Mouse (Mus musculus): ENCODE results near the gene Zp3. TPM values are rescaled to one million over a fixed set of nuclear protein-coding genes. Genes with fewer than 3 reads are reported as not detected.

Gene Zp3
- polyA plus RNA-seq, 1 experiment: not detected

DNA sequence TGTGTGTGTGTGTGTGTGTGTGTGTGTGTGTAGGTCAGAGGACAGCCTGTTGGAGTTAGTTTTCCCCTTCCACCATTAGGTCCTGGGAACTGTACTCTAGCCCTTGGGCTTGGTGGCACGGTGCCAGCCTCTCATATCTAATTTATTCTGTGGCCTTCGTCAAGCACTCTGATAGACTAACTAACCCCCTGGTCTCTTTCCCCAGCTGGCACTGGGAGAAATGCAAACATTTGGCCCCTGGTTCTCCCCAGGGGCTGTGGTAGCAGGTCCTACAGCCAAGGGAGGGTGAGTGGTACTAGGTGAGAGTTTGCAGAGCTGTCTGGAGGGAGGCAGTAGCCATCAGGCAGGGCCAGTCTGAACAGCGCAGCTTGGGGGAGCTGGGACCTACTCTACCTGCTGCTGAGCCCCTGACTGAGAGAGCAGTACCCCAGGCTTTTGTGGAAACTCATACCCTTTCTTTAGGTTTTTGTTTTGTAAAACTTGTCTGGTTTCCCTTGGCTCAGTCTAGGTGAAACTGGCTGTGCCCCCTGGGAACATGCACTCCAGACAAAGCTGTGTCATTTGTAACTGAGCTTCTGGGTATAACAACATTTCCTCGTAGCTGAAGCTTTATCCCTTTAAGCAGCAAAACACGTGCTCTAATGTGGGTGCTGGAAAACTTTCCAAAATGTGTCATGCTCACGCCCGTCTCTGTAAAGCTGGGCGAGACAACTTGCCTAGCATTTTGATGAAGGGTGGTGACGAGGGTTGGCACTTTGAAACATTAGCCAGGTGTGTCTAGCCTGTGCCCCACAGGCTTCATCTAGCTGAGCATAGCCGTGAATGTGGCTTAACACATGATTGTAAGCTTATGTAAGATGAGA is 36.3 kb downstream of the Zp3 start:
- no peak for TF ChIP-seq CTCF (IDR thresholded peaks at IDR 0.05; ENCODE audit: borderline replicate concordance, insufficient read depth, low read length)
- TF ChIP-seq POLR2A (IDR thresholded peaks at IDR 0.05; ENCODE audit: low read depth, low read length): no peak
- Histone ChIP-seq H3K4me3 (ENCODE audit: insufficient read depth, low read length) (no peak overlapping the region), H3K27ac (ENCODE audit: insufficient read depth, low read length) (0 out of 2 replicates have a peak overlapping the region, but pooled peaks have one; percentile 11), H3K4me1 (ENCODE audit: control insufficient read depth, insufficient read depth, low read length) (peaks cover 14% of the 10 kb centered on the region)

DNA sequence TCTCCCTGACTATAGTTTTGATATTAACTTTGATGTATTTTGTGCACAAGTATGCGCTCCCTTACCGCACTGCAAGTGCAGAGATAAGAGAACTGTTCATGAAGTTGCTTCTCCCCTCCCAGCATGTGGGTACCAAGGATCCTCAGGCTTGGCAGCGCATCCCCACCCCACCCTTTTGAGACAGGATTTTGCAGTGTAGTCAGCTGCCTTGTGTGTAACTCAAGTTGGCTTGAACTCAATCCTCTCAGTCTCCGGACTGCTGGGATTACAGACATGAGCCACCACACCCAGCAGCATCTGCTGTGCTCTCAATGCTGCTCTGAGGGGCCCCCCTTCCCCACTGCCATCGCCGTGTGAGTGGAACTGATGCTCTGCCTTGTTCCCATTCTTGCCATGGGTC is 37.4 kb downstream of the Zp3 start:
- Histone ChIP-seq H3K4me3 (ENCODE audit: insufficient read depth, low read length) (no peak overlapping the region), H3K27ac (ENCODE audit: insufficient read depth, low read length) (no peak overlapping the region), H3K4me1 (ENCODE audit: control insufficient read depth, insufficient read depth, low read length) (peaks cover 14% of the 10 kb centered on the region)
- TF ChIP-seq POLR2A (IDR thresholded peaks at IDR 0.05; ENCODE audit: low read depth, low read length): no peak
- TF ChIP-seq CTCF (IDR thresholded peaks at IDR 0.05; ENCODE audit: borderline replicate concordance, insufficient read depth, low read length): no peak

DNA sequence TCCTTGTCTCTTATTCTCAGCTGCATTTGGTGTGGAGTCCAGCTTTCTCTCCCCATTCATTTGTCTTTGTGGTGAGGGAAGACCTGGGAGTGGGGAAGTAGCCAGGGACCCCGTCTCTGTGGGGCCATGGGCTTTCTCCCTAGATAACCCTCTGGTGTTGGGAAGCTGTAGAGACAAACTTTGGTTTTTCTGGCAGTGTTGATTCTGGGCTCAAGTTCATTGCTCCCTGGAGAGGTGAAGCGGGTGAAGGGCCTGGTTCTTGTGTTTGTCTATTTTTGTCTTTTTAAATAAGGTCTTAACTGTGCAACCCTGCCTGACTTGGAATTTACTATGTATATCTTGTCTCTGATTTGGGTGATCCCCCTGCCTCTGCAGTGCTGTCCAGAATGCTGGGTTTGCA is 38.8 kb downstream of the Zp3 start:
- Histone ChIP-seq H3K4me3 (ENCODE audit: insufficient read depth, low read length) (no peak overlapping the region), H3K4me1 (ENCODE audit: control insufficient read depth, insufficient read depth, low read length) (peaks cover 14% of the 10 kb centered on the region), H3K27ac (ENCODE audit: insufficient read depth, low read length) (no peak overlapping the region)
- TF ChIP-seq POLR2A (IDR thresholded peaks at IDR 0.05; ENCODE audit: low read depth, low read length) (no peak), CTCF (IDR thresholded peaks at IDR 0.05; ENCODE audit: borderline replicate concordance, insufficient read depth, low read length) (no peak)

DNA sequence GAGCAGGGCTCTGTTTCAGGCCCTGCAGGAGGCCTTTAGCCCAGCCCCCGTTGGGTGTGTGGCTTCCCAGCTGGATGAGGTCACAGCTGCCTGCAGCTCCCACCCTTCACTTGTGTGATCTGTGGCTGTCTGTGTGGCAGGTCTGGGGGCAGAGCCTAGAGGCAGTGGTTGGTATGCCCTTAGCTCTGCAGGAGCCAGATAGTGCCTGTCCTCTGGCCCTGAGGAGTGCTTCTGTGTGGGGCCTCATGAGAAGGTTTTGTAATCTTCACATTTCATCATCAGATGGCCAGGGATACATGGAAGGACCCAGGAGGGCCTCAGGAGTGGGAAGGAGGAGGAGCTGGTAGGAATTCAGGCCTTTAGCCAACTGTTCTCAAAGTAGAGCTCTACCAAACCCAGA is 40.0 kb downstream of the Zp3 start:
- TF ChIP-seq POLR2A (IDR thresholded peaks at IDR 0.05; ENCODE audit: low read depth, low read length) (no peak), CTCF (IDR thresholded peaks at IDR 0.05; ENCODE audit: borderline replicate concordance, insufficient read depth, low read length) (no peak)
- Histone ChIP-seq H3K4me1 (ENCODE audit: control insufficient read depth, insufficient read depth, low read length) (peaks cover 11% of the 10 kb centered on the region), H3K4me3 (ENCODE audit: insufficient read depth, low read length) (no peak overlapping the region), H3K27ac (ENCODE audit: insufficient read depth, low read length) (no peak overlapping the region)

DNA sequence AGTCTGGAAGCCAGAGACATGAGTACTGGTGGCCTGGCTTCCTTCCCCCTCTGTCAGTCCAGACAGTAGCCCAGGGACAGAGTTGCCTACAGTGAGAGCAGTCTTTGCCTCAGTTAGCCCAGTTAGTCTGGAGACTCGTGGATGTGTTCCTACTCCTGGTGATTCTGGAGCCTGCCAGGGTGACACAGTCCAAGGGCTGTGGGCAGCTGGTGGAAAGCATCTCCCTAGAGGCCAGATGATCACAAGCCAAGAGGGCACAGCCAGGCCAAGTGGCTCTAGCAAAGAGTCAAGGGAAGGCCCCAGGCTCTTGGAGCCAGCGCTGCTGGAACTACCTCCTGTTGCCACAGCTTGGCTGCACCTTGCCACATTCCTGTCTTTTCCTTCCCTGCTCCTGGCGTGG is 45.8 kb downstream of the Zp3 start:
- TF ChIP-seq POLR2A (IDR thresholded peaks at IDR 0.05; ENCODE audit: low read depth, low read length) (no peak), CTCF (IDR thresholded peaks at IDR 0.05; ENCODE audit: borderline replicate concordance, insufficient read depth, low read length) (no peak)
- H3K4me3 ChIP-seq (ENCODE audit: insufficient read depth, low read length): no peak overlapping the region
- no peak overlapping the region for H3K27ac ChIP-seq (ENCODE audit: insufficient read depth, low read length)
- H3K4me1 ChIP-seq (ENCODE audit: control insufficient read depth, insufficient read depth, low read length): no peaks in the 10 kb centered on the region

DNA sequence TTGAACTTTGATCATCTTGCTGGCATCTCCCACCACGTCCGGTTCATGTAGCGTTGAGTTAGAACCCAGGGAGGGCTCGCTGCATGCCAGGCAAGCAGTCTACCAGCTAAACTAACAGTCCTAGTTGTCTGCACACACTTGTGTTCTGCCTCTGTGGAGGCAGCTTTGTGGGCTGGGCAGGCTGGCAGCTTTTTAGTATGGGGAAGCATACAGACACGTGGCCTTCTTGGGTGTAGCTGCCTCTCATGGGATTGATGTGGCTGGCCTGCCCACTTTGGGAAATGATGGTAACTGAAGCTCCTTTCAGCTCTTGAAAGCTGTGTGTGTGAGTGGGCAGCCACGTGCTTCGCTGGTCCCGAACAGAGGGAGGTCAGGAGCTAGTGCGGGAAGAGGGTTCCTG is 47.0 kb downstream of the Zp3 start:
- TF ChIP-seq POLR2A (IDR thresholded peaks at IDR 0.05; ENCODE audit: low read depth, low read length) (no peak), CTCF (IDR thresholded peaks at IDR 0.05; ENCODE audit: borderline replicate concordance, insufficient read depth, low read length) (no peak)
- H3K4me1 ChIP-seq (ENCODE audit: control insufficient read depth, insufficient read depth, low read length): no peaks in the 10 kb centered on the region

DNA sequence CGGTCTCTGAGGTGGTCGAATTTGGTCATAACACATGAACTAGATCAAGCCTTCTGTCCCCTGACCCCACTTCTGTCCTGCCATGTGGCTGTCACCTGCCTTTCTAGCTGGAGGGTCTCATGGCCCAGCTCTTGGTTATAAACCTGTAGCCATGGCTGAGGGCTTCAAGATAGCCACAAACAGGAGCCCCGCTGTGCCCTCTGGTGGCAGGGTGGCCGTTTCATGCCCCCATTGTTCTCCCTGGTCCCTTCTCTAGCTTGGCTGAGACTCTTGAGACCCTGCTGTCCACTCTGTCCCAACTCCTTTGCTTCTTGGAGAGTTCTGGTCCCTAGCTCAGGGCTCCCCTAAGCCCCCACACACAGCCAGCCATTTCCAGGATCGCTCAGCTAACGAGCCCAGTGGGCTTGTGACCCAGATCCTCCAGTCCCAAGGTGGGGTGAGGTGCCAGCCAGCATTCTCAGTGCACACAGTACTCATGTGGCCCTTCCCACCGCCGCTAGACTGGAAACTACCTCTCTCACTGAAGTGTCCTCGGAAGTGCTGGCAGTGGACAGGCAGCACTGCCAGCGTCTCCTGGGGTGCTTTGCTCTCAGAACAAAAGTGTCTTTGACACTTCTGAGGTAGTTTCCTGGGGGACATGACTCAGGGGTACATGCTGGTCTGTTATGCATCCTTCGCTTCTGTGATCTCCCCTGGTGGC is 47.9 kb downstream of the Zp3 start:
- H3K27ac ChIP-seq (ENCODE audit: insufficient read depth, low read length): no peak overlapping the region
- TF ChIP-seq POLR2A (IDR thresholded peaks at IDR 0.05; ENCODE audit: low read depth, low read length) (no peak), CTCF (IDR thresholded peaks at IDR 0.05; ENCODE audit: borderline replicate concordance, insufficient read depth, low read length) (no peak)
- no peaks in the 10 kb centered on the region for H3K4me1 ChIP-seq (ENCODE audit: control insufficient read depth, insufficient read depth, low read length)
- no peak overlapping the region for H3K4me3 ChIP-seq (ENCODE audit: insufficient read depth, low read length)

More for the DNA sequence above, 47.0 kb downstream of the Zp3 start:
- no peak overlapping the region for H3K27ac ChIP-seq (ENCODE audit: insufficient read depth, low read length)
- no peak overlapping the region for H3K4me3 ChIP-seq (ENCODE audit: insufficient read depth, low read length)

DNA sequence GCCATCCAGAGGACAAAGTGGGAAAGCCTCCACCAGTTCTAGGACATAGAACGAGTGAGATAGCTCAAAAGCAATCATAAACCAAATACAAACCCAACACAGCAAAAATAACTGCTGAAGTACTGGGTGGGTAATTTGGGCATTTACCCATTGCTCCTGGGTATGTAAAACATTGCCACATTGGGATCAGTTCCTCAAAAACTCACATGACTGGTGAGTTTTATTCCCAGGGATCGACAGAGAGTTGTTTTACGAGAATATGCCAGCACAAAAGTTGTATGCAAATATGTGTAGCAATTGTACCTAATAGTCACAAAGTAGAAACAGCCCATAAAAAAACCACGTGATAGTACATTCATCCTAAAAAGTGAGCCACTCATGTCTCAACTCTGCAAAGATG is 55.0 kb downstream of the Zp3 start:
- H3K4me1 ChIP-seq (ENCODE audit: control insufficient read depth, insufficient read depth, low read length): no peaks in the 10 kb centered on the region
- H3K4me3 ChIP-seq (ENCODE audit: insufficient read depth, low read length): no peak overlapping the region
- no peak overlapping the region for H3K27ac ChIP-seq (ENCODE audit: insufficient read depth, low read length)
- TF ChIP-seq CTCF (IDR thresholded peaks at IDR 0.05; ENCODE audit: borderline replicate concordance, insufficient read depth, low read length) (no peak), POLR2A (IDR thresholded peaks at IDR 0.05; ENCODE audit: low read depth, low read length) (no peak)

DNA sequence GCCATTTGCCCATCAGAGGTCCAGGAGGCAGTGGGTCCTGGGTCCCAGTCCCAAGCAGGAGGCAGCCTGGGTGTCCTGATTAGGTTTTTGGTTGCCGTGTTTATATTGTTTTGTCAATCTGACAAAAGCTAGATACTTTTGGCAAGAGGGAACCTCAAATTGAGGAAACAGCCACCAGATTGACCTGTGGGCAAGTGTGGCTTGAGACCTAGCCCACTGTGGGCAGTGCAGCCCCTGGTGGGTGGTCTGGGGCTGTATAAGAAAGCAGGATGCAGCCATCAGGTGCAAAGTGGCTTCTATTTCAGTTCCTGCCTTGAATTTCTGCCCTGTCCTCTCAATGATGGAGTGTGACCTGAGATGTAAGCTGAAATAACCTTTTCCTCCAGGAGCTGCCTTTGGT is 55.4 kb downstream of the Zp3 start:
- TF ChIP-seq CTCF (IDR thresholded peaks at IDR 0.05; ENCODE audit: borderline replicate concordance, insufficient read depth, low read length) (no peak), POLR2A (IDR thresholded peaks at IDR 0.05; ENCODE audit: low read depth, low read length) (no peak)
- no peak overlapping the region for H3K27ac ChIP-seq (ENCODE audit: insufficient read depth, low read length)
- H3K4me3 ChIP-seq (ENCODE audit: insufficient read depth, low read length): no peak overlapping the region
- no peaks in the 10 kb centered on the region for H3K4me1 ChIP-seq (ENCODE audit: control insufficient read depth, insufficient read depth, low read length)

DNA sequence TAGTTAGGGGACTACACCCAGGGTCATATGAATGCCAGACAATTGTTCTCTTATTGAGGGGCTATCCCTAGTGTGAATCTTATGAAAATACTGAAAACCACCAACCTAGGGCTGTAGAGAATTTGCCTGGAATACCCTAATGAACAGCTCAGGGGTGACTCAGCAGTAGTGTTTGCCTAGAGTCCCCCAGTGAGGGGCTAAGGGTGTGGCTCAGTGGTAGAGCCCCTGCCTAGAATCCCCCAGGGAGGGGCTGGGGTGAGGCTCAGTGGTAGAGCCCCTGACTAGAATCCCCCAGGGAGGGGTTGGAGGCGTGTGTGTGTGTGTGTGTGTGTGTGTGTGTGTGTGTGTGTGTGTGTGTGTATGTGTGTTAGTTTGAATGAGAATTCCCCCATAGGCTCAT is 56.8 kb downstream of the Zp3 start:
- no peak overlapping the region for H3K27ac ChIP-seq (ENCODE audit: insufficient read depth, low read length)
- no peak overlapping the region for H3K4me3 ChIP-seq (ENCODE audit: insufficient read depth, low read length)
- no peak for TF ChIP-seq POLR2A (IDR thresholded peaks at IDR 0.05; ENCODE audit: low read depth, low read length)
- TF ChIP-seq CTCF (IDR thresholded peaks at IDR 0.05; ENCODE audit: borderline replicate concordance, insufficient read depth, low read length): no peak
- H3K4me1 ChIP-seq (ENCODE audit: control insufficient read depth, insufficient read depth, low read length): no peaks in the 10 kb centered on the region

Other genes starting within 250 kb of the Zp3 start
- gene Tmem120a, start 235.7 kb upstream of the Zp3 start, polyA plus RNA-seq (2011; ENCODE audit: insufficient read length, low read depth, missing spikeins): 89.3 and 94.7 TPM in 2 replicates
- 0.50 TPM in 1 of 2 replicates, not detected in the other for gene Styxl1, start 201.7 kb upstream of the Zp3 start, polyA plus RNA-seq (2011; ENCODE audit: insufficient read length, low read depth, missing spikeins)
- gene Mdh2, start 201.6 kb upstream of the Zp3 start, polyA plus RNA-seq (2011; ENCODE audit: insufficient read length, low read depth, missing spikeins): 495 and 573 TPM in 2 replicates
- gene Srrm3, start 173.2 kb upstream of the Zp3 start, polyA plus RNA-seq (2011; ENCODE audit: insufficient read length, low read depth, missing spikeins): not detected in 2 replicates
- gene Hspb1, start 92.2 kb upstream of the Zp3 start, polyA plus RNA-seq (2011; ENCODE audit: insufficient read length, low read depth, missing spikeins): 124 and 337 TPM in 2 replicates
- gene Ywhag, start 45.5 kb upstream of the Zp3 start, polyA plus RNA-seq (2011; ENCODE audit: insufficient read length, low read depth, missing spikeins): 255 and 333 TPM in 2 replicates
- 3.2 and 3.3 TPM in 2 replicates for gene Ssc4d, start 5.6 kb upstream of the Zp3 start, polyA plus RNA-seq (2011; ENCODE audit: insufficient read length, low read depth, missing spikeins)
- gene Dtx2, start 14.7 kb downstream of the Zp3 start, polyA plus RNA-seq (2011; ENCODE audit: insufficient read length, low read depth, missing spikeins): 8.5 and 10.9 TPM in 2 replicates
- gene Upk3b, start 58.4 kb downstream of the Zp3 start, polyA plus RNA-seq (2011; ENCODE audit: insufficient read length, low read depth, missing spikeins): 0.23 and 1.0 TPM in 2 replicates
- gene Upk3bl, start 74.4 kb downstream of the Zp3 start, polyA plus RNA-seq (2011; ENCODE audit: insufficient read length, low read depth, missing spikeins): not detected in 2 replicates
- 20.6 and 39.8 TPM in 2 replicates for gene Rasa4, start 103.8 kb downstream of the Zp3 start, polyA plus RNA-seq (2011; ENCODE audit: insufficient read length, low read depth, missing spikeins)
- gene Polr2j, start 136.5 kb downstream of the Zp3 start, polyA plus RNA-seq (2011; ENCODE audit: insufficient read length, low read depth, missing spikeins): 67.7 TPM in 2 replicates
- gene Lrwd1, start 156.0 kb downstream of the Zp3 start, polyA plus RNA-seq (2011; ENCODE audit: insufficient read length, low read depth, missing spikeins): 22.5 and 24.1 TPM in 2 replicates
- gene Alkbh4, start 156.0 kb downstream of the Zp3 start, polyA plus RNA-seq (2011; ENCODE audit: insufficient read length, low read depth, missing spikeins): 8.1 and 8.8 TPM in 2 replicates
- 11.3 and 14.6 TPM in 2 replicates for gene Orai2, start 190.6 kb downstream of the Zp3 start, polyA plus RNA-seq (2011; ENCODE audit: insufficient read length, low read depth, missing spikeins)
- 39.4 TPM in 2 replicates for gene Prkrip1, start 218.9 kb downstream of the Zp3 start, polyA plus RNA-seq (2011; ENCODE audit: insufficient read length, low read depth, missing spikeins)